Mouse (Mus musculus): ENCODE results near the gene Ms4a5. TPM values are rescaled to one million over a fixed set of nuclear protein-coding genes. Genes with fewer than 3 reads are reported as not detected.

The Ms4a5 gene
- polyA plus RNA-seq, 1 experiment from 2014 or later: not detected

GRCm38 (mm10) chr19:11242560-11242959, 41.1 kb downstream of the Ms4a5 start:
- H3K4me2 ChIP-seq (replicated peaks; ENCODE audit: low read depth, low read length): no peak overlapping the region
- no peak for ATAC-seq (ENCODE audit: low FRiP score, low TSS enrichment)
- no peaks in the 10 kb centered on the region for H3K4me1 ChIP-seq (ENCODE audit: control insufficient read depth, insufficient read depth, low read length)
- H3K27me3 ChIP-seq (ENCODE audit: control insufficient read depth, insufficient read depth, low read length): no peaks in the 10 kb centered on the region
- H3K9ac ChIP-seq (ENCODE audit: low read depth, low read length): no peak overlapping the region
- no peaks in the 10 kb centered on the region for H3K9me3 ChIP-seq (ENCODE audit: control insufficient read depth, low read length)
- WGBS: 65% methylated on average over 5 of the region's 5 CpGs
- no peaks in the 10 kb centered on the region for H3K36me3 ChIP-seq (ENCODE audit: control insufficient read depth, insufficient read depth, low read length)
- no peak overlapping the region for H3K4me3 ChIP-seq (ENCODE audit: low read length)
- no peak overlapping the region for H3K27ac ChIP-seq (ENCODE audit: low read depth, low read length)

- Histone ChIP-seq H3K27me3 (ENCODE audit: control insufficient read depth, insufficient read depth, low read length) (no peaks in the 10 kb centered on the region), H3K9ac (ENCODE audit: low read depth, low read length) (no peak overlapping the region), H3K4me2 (replicated peaks; ENCODE audit: low read depth, low read length) (no peak overlapping the region), H3K9me3 (ENCODE audit: control insufficient read depth, low read length) (no peaks in the 10 kb centered on the region), H3K4me3 (ENCODE audit: low read length) (no peak overlapping the region), H3K36me3 (ENCODE audit: control insufficient read depth, insufficient read depth, low read length) (no peaks in the 10 kb centered on the region), H3K27ac (ENCODE audit: low read depth, low read length) (no peak overlapping the region), H3K4me1 (ENCODE audit: control insufficient read depth, insufficient read depth, low read length) (no peaks in the 10 kb centered on the region)
- no peak for ATAC-seq (ENCODE audit: low FRiP score, low TSS enrichment)
These were observed 47.9 kb downstream of the Ms4a5 start for GRCm38 (mm10) chr19:11235820-11236219.

- ATAC-seq (ENCODE audit: low FRiP score, low TSS enrichment): no peak
- Histone ChIP-seq H3K4me1 (ENCODE audit: control insufficient read depth, insufficient read depth, low read length) (no peaks in the 10 kb centered on the region), H3K27ac (ENCODE audit: low read depth, low read length) (no peak overlapping the region), H3K4me2 (replicated peaks; ENCODE audit: low read depth, low read length) (no peak overlapping the region), H3K27me3 (ENCODE audit: control insufficient read depth, insufficient read depth, low read length) (no peaks in the 10 kb centered on the region), H3K9ac (ENCODE audit: low read depth, low read length) (no peak overlapping the region), H3K9me3 (ENCODE audit: control insufficient read depth, low read length) (no peaks in the 10 kb centered on the region), H3K36me3 (ENCODE audit: control insufficient read depth, insufficient read depth, low read length) (no peaks in the 10 kb centered on the region), H3K4me3 (ENCODE audit: low read length) (no peak overlapping the region)
- 65% methylated on average over 5 of the region's 5 CpGs for WGBS
These were observed 48.5 kb downstream of the Ms4a5 start for GRCm38 (mm10) chr19:11234921-11235735.

DNA sequence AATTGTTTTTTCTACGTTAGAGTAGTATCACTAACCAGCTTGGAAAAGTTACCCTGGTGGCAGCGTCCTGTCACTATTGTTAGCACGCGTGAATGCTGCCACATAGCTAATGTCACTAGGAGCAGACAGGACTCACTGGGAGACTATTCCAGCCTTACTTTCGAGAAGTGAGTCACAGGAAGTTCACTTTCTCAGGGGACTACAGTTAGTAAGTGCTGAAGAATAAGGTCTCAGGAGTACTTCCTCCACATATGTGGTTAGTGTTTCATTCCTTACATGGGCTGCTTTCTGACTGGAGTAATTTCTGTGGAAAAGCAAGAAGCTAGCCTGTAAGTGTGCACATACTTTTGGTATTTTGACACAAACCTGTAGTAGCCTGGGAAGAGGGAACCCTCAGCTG, 49.4 kb downstream of the Ms4a5 start:
- Histone ChIP-seq H3K4me1 (ENCODE audit: control insufficient read depth, insufficient read depth, low read length) (no peaks in the 10 kb centered on the region), H3K9ac (ENCODE audit: low read depth, low read length) (no peak overlapping the region), H3K4me2 (replicated peaks; ENCODE audit: low read depth, low read length) (no peak overlapping the region), H3K9me3 (ENCODE audit: control insufficient read depth, low read length) (no peaks in the 10 kb centered on the region), H3K27me3 (ENCODE audit: control insufficient read depth, insufficient read depth, low read length) (no peaks in the 10 kb centered on the region), H3K27ac (ENCODE audit: low read depth, low read length) (no peak overlapping the region), H3K4me3 (ENCODE audit: low read length) (no peak overlapping the region), H3K36me3 (ENCODE audit: control insufficient read depth, insufficient read depth, low read length) (no peaks in the 10 kb centered on the region)
- no peak for ATAC-seq (ENCODE audit: low FRiP score, low TSS enrichment)
- 75% methylated on average over 5 of the region's 5 CpGs for WGBS

DNA sequence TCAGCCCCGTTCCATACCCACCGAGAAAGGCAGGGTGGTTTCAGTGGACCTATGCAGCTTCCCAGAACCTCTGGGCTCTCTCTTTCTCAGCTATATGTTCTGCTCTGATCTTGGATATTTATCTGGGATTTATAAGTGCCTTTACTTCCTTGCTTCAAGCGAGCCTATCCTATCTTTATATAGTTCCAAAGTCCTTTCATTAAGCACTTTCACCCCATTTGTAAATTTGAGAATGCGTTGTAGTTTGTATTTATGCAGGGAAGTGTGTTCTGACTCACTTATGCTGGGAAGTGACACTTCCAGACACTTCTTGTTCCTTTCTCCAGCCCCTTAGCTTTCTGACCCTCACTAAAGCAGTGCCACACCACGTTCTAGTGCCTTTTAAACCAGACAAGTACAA, 51.3 kb downstream of the Ms4a5 start, which contains the start of gene Ms4a12:
Gene Ms4a12, minus strand, starts transcription at position 101 of the 400 bp plus-strand sequence.
- Histone ChIP-seq H3K9ac (ENCODE audit: low read depth, low read length) (no peak within 1 kb of the TSS), H3K4me2 (replicated peaks; ENCODE audit: low read depth, low read length) (no peak within 1 kb of the TSS), H3K36me3 (ENCODE audit: control insufficient read depth, insufficient read depth, low read length) (no peaks in the 10 kb centered on the region), H3K27ac (ENCODE audit: low read depth, low read length) (no peak within 1 kb of the TSS), H3K4me3 (ENCODE audit: low read length) (no peak within 1 kb of the TSS), H3K9me3 (ENCODE audit: control insufficient read depth, low read length) (no peaks in the 10 kb centered on the region), H3K27me3 (ENCODE audit: control insufficient read depth, insufficient read depth, low read length) (no peaks in the 10 kb centered on the region), H3K4me1 (ENCODE audit: control insufficient read depth, insufficient read depth, low read length) (no peaks in the 10 kb centered on the region)
- ATAC-seq (ENCODE audit: low FRiP score, low TSS enrichment): no peak
- 78% methylated on average over 5 of the region's 5 CpGs for WGBS

Other genes starting within 250 kb of the Ms4a5 start
- not detected in 2 replicates for gene Ms4a8a, start 202.8 kb downstream of the Ms4a5 start, polyA plus RNA-seq (2014; fragmentation: Nextera tagmentation; extraction: Ambion mirVana)
- gene 1700017D01Rik, start 153.0 kb downstream of the Ms4a5 start, polyA plus RNA-seq (2014; fragmentation: Nextera tagmentation; extraction: Ambion mirVana): not detected in 2 replicates
- not detected in 2 replicates for gene 1700025F22Rik, start 118.6 kb downstream of the Ms4a5 start, polyA plus RNA-seq (2014; fragmentation: Nextera tagmentation; extraction: Ambion mirVana)
- gene Ms4a13, start 87.1 kb downstream of the Ms4a5 start, polyA plus RNA-seq (2014; fragmentation: Nextera tagmentation; extraction: Ambion mirVana): not detected in 2 replicates
- not detected in 2 replicates for gene Ms4a12, start 51.4 kb downstream of the Ms4a5 start, polyA plus RNA-seq (2014; fragmentation: Nextera tagmentation; extraction: Ambion mirVana)
- gene Ms4a1, start 17.6 kb downstream of the Ms4a5 start, polyA plus RNA-seq (2014; fragmentation: Nextera tagmentation; extraction: Ambion mirVana): not detected in 2 replicates
- 0.07 TPM in 1 of 2 replicates, not detected in the other for gene Ms4a14, start 30.6 kb upstream of the Ms4a5 start, polyA plus RNA-seq (2014; fragmentation: Nextera tagmentation; extraction: Ambion mirVana)
- gene Ms4a7, start 52.3 kb upstream of the Ms4a5 start, polyA plus RNA-seq (2014; fragmentation: Nextera tagmentation; extraction: Ambion mirVana): 3.6 and 4.6 TPM in 2 replicates
- gene Ms4a4a, start 91.7 kb upstream of the Ms4a5 start, polyA plus RNA-seq (2014; fragmentation: Nextera tagmentation; extraction: Ambion mirVana): 4.1 and 5.2 TPM in 2 replicates
- gene Ms4a4c, start 120.9 kb upstream of the Ms4a5 start, polyA plus RNA-seq (2014; fragmentation: Nextera tagmentation; extraction: Ambion mirVana): 0.29 and 1.6 TPM in 2 replicates
- gene Ms4a4b, start 159.7 kb upstream of the Ms4a5 start, polyA plus RNA-seq (2014; fragmentation: Nextera tagmentation; extraction: Ambion mirVana): not detected in 2 replicates
- 4.6 and 5.0 TPM in 2 replicates for gene Ms4a6c, start 185.5 kb upstream of the Ms4a5 start, polyA plus RNA-seq (2014; fragmentation: Nextera tagmentation; extraction: Ambion mirVana)
- gene Gm8369, start 202.1 kb upstream of the Ms4a5 start, polyA plus RNA-seq (2014; fragmentation: Nextera tagmentation; extraction: Ambion mirVana): not detected in 2 replicates
- gene Ms4a6b, start 232.6 kb upstream of the Ms4a5 start, polyA plus RNA-seq (2014; fragmentation: Nextera tagmentation; extraction: Ambion mirVana): 3.5 and 3.9 TPM in 2 replicates